Mouse (Mus musculus) stomach, embryonic 14.5 days (tissue): ENCODE results near the gene Naa25. TPM values are rescaled to one million over a fixed set of nuclear protein-coding genes. Genes with fewer than 3 reads are reported as not detected.
A peak's percentile ranks its signal among the peaks of the same experiment; 100 is the strongest.

Experiments
- ATAC-seq: fragments of 200-750 bp; cut with Nextera tagmentation; 2 replicates; pipeline ENCODE4 v1.8.0; 2017; ENCODE audit warnings: low read depth, moderate TSS enrichment; ENCODE audit not compliant: insufficient number of reproducible peaks, insufficient read depth, low FRiP score
- H3K27ac ChIP-seq: fragments of 300-500 bp; sonication (generic); 2 replicates; pipeline ENCODE4 v1.5.1; 2014; ENCODE audit warnings: mild to moderate bottlenecking, low read length, moderate library complexity, mixed read lengths
- H3K27me3 ChIP-seq: fragments of 300-500 bp; sonication (generic); 2 replicates; pipeline ENCODE4 v1.6.1; 2014; ENCODE audit warnings: low read length, control low read depth, mixed read lengths; ENCODE audit not compliant: control insufficient read depth, insufficient read depth
- H3K36me3 ChIP-seq: fragments of 300-500 bp; sonication (generic); 2 replicates; pipeline ENCODE4 v1.6.1; 2014; ENCODE audit warnings: mild to moderate bottlenecking, control low read depth, low read length, moderate library complexity, mixed read lengths; ENCODE audit not compliant: control insufficient read depth, insufficient read depth
- H3K4me1 ChIP-seq: fragments of 300-500 bp; sonication (generic); 2 replicates; pipeline ENCODE4 v1.6.1; 2014; ENCODE audit warnings: low read length, control low read depth, mixed read lengths; ENCODE audit not compliant: control insufficient read depth, insufficient read depth
- H3K4me2 ChIP-seq: fragments of 300-500 bp; sonication (generic); replicated peaks from 2 replicates; pipeline ENCODE4 v1.6.1; 2014; ENCODE audit warnings: low read depth, low read length, control low read depth
- H3K4me3 ChIP-seq: fragments of 300-500 bp; sonication (generic); 2 replicates; pipeline ENCODE4 v1.5.1; 2014; ENCODE audit warnings: low read depth, low read length, control low read depth
- H3K9ac ChIP-seq: fragments of 300-500 bp; sonication (generic); replicated peaks from 2 replicates; pipeline ENCODE4 v1.6.1; 2014; ENCODE audit warnings: low read depth, mild to moderate bottlenecking, control low read depth, low read length, moderate library complexity, mixed read lengths
- H3K9me3 ChIP-seq: fragments of 300-500 bp; sonication (generic); 2 replicates; pipeline ENCODE4 v1.6.1; 2016; ENCODE audit warnings: low read depth, low read length, control low read depth; ENCODE audit not compliant: control insufficient read depth
- WGBS: fragments of 180-500 bp; shearing (Covaris S2); extraction: QIAGEN DNeasy Blood & Tissue Kit; methylation state at CpG from one replicate; pipeline ENCODE4 v1.1.7; 2014; 5-methylcytosine and 5-hydroxymethylcytosine counted together
- polyA plus RNA-seq: library from polyadenylated mRNA; unstranded; fragments of >200 nt; fragmentation: Nextera tagmentation; extraction: Ambion mirVana; gene quantifications from 2 replicates; pipeline ENCODE4 v1.2.1, GENCODE M21; 2014

Gene Naa25
- polyA plus RNA-seq, 1 experiment from 2014 or later, result 42.1 TPM

DNA sequence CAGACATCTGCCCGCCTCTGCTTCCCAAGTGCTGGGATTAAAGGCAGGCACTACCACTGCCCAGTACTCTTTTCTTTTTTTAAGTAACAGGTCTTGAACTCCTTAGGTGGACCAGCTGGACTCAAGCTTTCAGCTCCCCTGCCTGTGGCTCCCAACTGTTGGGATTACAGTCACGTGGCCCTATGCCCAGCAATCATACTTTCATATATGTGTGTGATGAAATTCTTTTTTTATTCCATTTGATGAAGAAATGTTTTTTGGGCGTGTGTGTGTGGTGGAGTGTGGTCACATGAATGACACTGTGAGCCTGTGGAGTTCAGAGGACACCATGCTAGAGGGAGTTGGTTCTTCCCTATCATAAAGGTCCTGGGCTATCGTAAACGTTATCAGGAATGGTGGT lies 1.8 kb downstream of the Naa25 start:
- WGBS, result 85% methylated on average over 5 of the region's 5 CpGs
- Histone ChIP-seq H3K4me1 (peaks cover 12% of the 10 kb centered on the region; the same call in 1 of the 2 replicates), H3K27me3 (no peaks in the 10 kb centered on the region), H3K4me2 (peak overlapping the region; percentile 91; the same call in 1 of the 2 replicates), H3K27ac (no peak overlapping the region), H3K9me3 (no peaks in the 10 kb centered on the region), H3K9ac (peak overlapping the region; percentile 71; the same call in 1 of the 2 replicates), H3K4me3 (no peak overlapping the region), H3K36me3 (no peaks in the 10 kb centered on the region; the same call in 1 of the 2 replicates)
- no peak for ATAC-seq

DNA sequence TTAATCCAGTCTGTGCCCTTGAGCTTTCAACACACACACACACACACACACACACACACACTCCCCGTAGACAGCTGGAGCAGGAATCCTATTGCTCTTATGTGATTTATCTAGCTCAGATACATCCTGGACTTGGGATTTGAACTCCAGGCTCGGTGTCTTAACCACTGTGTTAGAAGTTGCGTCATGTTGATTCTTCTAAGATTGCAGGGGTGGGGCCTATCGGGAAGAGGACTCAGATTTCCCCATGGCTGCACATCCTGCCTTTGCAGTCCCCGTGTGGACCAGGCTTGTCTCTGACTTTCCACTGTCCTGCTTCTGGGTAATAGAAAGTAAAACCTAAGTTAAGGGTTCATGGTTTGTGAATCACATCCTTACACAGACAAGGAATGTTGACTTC lies 2.3 kb downstream of the Naa25 start:
- Histone ChIP-seq H3K9ac (no peak overlapping the region; the same call in 1 of the 2 replicates), H3K27ac (no peak overlapping the region), H3K4me2 (no peak overlapping the region), H3K36me3 (no peaks in the 10 kb centered on the region; the same call in 1 of the 2 replicates), H3K4me3 (no peak overlapping the region), H3K27me3 (no peaks in the 10 kb centered on the region), H3K9me3 (no peaks in the 10 kb centered on the region), H3K4me1 (peaks cover 12% of the 10 kb centered on the region; the same call in 1 of the 2 replicates)
- no peak for ATAC-seq
- WGBS, result 65% methylated on average over 5 of the region's 5 CpGs

DNA sequence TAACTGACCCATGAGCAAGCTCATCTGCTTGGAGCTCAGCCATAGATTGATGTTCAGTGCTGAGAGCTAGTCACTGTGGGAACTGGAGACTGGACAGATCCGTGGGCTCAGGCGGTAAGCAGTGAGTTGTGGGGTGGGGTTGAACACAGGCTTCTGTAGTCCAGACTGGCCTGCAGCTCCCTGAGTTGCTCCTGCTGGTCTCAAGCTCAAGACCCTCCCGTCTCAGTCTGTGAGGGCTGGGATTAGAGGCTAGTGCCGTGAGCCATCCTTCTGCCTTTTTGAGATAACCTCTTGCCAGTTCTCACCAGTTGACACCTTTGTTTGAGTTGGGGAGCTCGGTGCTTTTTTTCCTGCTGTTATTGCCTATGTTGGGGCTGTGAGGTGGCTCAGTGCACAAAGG lies 3.1 kb downstream of the Naa25 start:
- WGBS, result 74% methylated on average over 5 of the region's 5 CpGs
- Histone ChIP-seq H3K27me3 (no peaks in the 10 kb centered on the region), H3K9me3 (no peaks in the 10 kb centered on the region), H3K9ac (no peak overlapping the region), H3K36me3 (no peaks in the 10 kb centered on the region; the same call in 1 of the 2 replicates), H3K4me2 (no peak overlapping the region), H3K27ac (no peak overlapping the region), H3K4me3 (no peak overlapping the region), H3K4me1 (peaks cover 12% of the 10 kb centered on the region; the same call in 1 of the 2 replicates)
- no peak for ATAC-seq

DNA sequence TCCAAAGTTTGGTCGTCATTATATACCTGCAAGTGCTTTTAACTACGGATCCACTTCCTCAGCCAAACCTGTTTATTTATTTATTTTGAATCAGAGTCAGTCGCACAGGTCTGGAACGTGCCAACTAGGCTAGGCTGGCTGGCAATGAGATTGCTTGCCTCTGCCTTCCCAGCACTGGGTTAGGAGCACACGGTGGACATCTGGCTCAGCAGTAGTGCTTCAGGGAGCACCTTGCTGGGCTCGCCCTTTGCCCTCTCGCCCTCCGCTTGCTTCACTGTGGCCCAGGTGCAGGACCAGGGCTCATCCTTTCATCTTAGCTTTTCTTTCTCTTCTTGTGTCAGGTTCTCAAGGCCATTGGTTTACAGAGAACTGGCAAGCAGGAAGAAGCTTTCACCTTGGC lies 10.1 kb downstream of the Naa25 start:
- H3K27ac ChIP-seq, result no peak overlapping the region
- H3K9me3 ChIP-seq, result no peaks in the 10 kb centered on the region
- no peak overlapping the region for H3K4me3 ChIP-seq
- WGBS, result 89% methylated on average over 8 of the region's 8 CpGs
- H3K36me3 ChIP-seq, result peaks cover 33% of the 10 kb centered on the region
- H3K4me2 ChIP-seq, result no peak overlapping the region
- H3K4me1 ChIP-seq, result no peaks in the 10 kb centered on the region
- H3K27me3 ChIP-seq, result no peaks in the 10 kb centered on the region
- no peak overlapping the region for H3K9ac ChIP-seq
- ATAC-seq, result no peak

DNA sequence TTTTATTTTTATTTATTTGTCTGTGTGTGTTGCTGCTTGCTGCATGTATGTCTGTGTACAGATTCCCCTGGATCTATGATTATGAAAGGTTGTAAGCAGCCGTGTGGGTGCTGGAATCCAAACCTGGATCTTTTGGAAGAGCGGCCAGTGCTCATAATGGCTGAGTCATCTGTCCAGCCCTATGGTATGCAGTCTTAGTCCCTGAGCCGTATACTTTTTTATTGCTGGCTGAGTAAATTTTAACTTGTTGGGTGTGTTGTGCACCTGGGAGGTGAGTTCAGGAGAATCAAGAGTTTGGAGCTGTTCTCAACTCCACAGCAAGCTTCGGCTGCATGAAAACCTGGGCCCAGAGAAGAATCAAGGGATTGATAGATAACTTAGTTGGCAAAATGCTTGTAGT lies 13.2 kb downstream of the Naa25 start:
- H3K9me3 ChIP-seq, result no peaks in the 10 kb centered on the region
- ATAC-seq, result no peak
- no peak overlapping the region for H3K9ac ChIP-seq
- peaks cover 57% of the 10 kb centered on the region for H3K36me3 ChIP-seq
- WGBS, result 89% methylated on average over 4 of the region's 4 CpGs
- no peak overlapping the region for H3K27ac ChIP-seq
- H3K4me1 ChIP-seq, result no peaks in the 10 kb centered on the region
- no peak overlapping the region for H3K4me3 ChIP-seq
- no peaks in the 10 kb centered on the region for H3K27me3 ChIP-seq
- no peak overlapping the region for H3K4me2 ChIP-seq

DNA sequence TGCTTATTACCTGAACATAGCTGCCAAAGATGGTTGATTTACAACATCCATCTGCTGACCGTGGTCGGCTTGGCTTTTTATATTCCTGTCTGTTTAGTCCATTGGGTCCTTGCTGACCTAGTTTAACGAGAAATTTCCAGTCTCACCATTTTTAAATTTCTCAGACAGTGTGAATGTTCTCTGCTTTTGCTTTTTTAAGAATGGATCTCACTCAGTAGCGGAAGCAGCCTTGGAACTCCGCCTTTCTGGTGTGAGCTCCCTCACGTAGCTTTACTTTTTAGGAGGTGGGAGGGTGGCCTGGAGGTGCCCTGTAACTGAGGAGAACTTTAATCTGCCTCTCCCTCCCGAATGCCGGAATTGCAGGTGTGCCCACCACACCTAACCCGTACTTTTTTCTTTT lies 23.0 kb downstream of the Naa25 start:
- Histone ChIP-seq H3K9ac (no peak overlapping the region), H3K4me3 (no peak overlapping the region), H3K9me3 (no peaks in the 10 kb centered on the region), H3K27me3 (no peaks in the 10 kb centered on the region), H3K4me2 (no peak overlapping the region), H3K27ac (no peak overlapping the region), H3K4me1 (no peaks in the 10 kb centered on the region), H3K36me3 (peaks cover 80% of the 10 kb centered on the region)
- 92% methylated on average over 9 of the region's 9 CpGs for WGBS
- no peak for ATAC-seq

DNA sequence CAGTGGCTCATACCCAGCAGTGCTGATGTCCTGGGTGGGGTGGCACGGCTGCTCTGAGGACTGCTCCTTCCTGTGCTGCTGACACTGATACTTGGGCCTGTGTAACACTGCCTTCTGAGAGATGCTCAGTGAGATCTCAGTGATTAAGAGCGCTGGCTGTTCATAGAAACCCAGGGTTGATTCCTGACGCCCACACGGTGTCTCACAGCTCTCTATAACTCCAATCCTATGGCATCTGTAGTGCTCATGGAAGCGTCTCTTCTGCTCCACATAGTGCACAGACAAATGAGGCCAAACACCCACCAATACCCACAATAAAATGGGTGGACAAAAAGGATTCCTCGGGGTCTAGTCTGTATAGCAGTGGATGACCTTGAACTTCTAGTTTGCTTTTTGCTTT lies 25.1 kb downstream of the Naa25 start:
- H3K27ac ChIP-seq, result no peak overlapping the region
- no peaks in the 10 kb centered on the region for H3K9me3 ChIP-seq
- H3K4me2 ChIP-seq, result no peak overlapping the region
- ATAC-seq, result no peak
- no peak overlapping the region for H3K9ac ChIP-seq
- no peak overlapping the region for H3K4me3 ChIP-seq
- H3K4me1 ChIP-seq, result no peaks in the 10 kb centered on the region
- H3K36me3 ChIP-seq, result peaks cover 79% of the 10 kb centered on the region
- H3K27me3 ChIP-seq, result no peaks in the 10 kb centered on the region
- 92% methylated on average over 6 of the region's 6 CpGs for WGBS

DNA sequence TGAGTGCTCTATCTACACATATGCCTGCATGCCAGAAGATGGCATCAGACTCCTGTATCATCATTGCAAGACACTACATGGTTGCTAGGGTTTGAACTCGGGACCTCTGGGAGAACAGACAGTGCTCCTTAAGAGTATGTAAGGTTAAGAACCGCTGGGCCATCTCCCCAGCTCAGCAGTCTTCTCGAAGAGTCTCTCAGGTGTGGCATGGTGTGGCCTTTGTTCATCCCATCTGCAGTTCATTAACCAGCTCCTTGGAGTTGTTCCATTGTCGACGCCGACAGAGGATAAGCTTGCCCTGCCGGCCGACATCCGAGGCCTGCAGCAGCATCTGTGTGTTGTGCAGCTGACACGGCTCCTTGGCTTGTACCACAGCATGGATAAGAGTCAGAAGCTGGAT lies 25.6 kb downstream of the Naa25 start:
- H3K4me1 ChIP-seq, result no peaks in the 10 kb centered on the region
- H3K4me2 ChIP-seq, result no peak overlapping the region
- ATAC-seq, result no peak
- no peak overlapping the region for H3K27ac ChIP-seq
- H3K9ac ChIP-seq, result no peak overlapping the region
- no peak overlapping the region for H3K4me3 ChIP-seq
- H3K36me3 ChIP-seq, result peaks cover 79% of the 10 kb centered on the region
- H3K27me3 ChIP-seq, result no peaks in the 10 kb centered on the region
- no peaks in the 10 kb centered on the region for H3K9me3 ChIP-seq
- WGBS, result 86% methylated on average over 10 of the region's 10 CpGs

DNA sequence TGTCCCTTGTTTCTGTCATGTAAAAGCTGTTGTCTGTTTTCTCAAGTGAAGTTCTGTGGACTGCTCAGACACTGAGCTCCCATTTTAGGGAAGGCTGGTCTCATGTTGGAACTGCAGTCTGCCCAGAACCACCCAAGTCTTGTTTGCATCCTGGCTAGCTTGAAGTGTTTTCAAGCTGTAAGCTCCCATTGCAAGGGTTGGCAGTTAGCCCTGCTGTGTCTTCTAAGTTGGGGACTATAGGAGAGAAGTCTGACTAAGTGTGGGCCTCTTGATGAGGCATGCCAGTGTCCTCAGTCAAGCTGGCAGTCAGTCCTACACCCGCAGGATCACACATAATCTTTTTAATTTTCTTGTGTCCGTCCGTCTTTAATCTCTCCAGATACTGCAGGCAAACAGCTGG lies 31.2 kb downstream of the Naa25 start:
- no peak overlapping the region for H3K4me2 ChIP-seq
- H3K27me3 ChIP-seq, result no peaks in the 10 kb centered on the region
- peaks cover 88% of the 10 kb centered on the region for H3K36me3 ChIP-seq
- no peaks in the 10 kb centered on the region for H3K4me1 ChIP-seq
- ATAC-seq, result no peak
- H3K9me3 ChIP-seq, result no peaks in the 10 kb centered on the region
- no peak overlapping the region for H3K4me3 ChIP-seq
- H3K27ac ChIP-seq, result no peak overlapping the region
- no peak overlapping the region for H3K9ac ChIP-seq
- 93% methylated on average over 3 of the region's 3 CpGs for WGBS
